Mouse (Mus musculus): ENCODE results near the gene Ly86.
A peak's percentile ranks its signal among the peaks of the same experiment; 100 is the strongest.

Gene Ly86

DNA sequence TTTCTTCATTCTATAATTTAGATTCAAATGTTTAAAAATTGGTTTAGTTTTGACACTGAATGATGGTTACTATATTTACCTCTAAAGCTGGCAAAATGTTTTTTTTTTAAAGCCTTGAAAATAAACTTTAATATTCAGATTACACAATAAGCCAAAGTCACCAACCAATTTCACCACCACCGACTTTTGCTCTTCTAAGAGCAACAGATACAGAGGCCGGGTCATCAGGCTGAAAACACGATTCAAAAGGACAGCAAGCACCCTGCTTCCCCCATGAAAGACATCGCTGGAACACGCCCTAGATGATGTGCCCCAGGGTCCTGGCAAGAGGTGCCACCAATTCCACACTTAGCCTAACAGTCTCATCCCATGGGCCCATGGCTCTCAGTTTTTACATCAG lies 113.5 kb downstream of the Ly86 start:
- no peak for DNase-seq (ENCODE audit: low spot score in 2 of 2)

DNA sequence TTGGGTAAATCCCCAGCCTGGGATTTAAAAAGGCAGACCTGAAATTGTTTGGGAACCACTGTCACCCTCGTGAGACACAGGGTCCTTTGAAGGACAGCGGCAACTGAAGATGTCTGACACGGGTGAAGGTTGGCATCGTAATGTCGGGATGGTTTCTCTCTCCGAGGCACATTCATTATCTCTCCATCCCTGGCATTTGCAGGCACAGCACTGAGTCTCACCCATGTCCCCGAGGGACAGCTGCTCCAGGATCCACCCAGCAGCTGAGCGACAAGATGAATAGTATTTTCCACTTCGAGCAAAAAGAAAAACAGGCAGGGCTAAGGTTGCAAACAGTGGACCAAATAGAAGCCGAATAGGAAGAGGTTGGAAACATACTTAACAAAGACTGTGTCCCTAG lies 114.0 kb downstream of the Ly86 start:
- no peak for DNase-seq (ENCODE audit: low spot score in 2 of 2)

GRCm38 (mm10) chr13:37459957-37460930 lies 115.2 kb downstream of the Ly86 start:
- no peak for DNase-seq (ENCODE audit: low spot score in 2 of 2)

DNA sequence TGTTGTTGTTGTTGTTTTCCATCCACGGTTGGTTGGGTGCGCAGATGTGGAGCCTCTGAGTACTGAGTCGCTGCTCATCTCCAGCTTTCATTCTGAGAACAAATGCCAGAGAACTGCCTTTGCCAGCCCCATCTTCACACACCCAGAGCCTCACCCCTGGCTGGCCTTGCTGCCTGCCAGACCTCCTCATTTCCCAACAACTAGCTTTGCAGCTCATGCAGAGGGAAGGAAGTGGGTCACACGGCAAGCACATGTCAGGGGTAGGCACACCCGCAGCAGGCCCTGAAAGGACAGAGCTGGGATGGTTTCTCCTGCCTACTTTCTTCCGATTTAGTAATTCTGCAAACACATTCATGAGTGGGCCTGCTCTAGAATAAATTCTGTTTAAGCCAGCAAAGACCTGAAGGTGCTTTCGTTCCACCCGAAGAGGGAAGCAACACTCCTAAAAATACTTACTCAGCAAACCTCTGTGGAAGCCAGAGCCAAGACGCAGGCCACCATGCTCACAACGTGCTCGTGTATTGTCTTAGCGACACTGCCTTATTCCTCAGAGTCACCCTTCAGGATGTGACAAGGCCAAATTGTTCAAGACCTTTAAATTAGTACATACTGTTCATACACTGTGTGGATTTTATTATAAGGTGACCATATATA lies 117.2 kb downstream of the Ly86 start:
- no peak for DNase-seq (ENCODE audit: low spot score in 2 of 2)

DNA sequence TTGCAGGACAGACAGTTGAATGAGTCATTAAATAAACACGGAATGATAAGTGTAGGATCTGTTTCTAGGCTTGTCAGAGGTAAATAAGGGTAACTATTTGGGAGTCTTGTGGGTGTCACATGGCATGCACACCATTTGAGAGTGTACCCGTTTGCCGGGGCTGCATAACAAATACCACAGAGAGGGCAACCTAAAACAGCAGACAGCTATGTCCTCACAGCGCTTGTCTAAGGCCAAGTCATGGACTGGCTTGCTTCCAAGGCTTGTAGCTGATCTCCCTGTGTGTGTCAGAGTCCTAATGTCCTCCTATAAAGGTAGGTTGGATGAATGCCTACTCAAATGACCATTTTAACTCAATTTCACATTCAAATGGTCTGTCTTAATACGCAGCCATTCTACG lies 120.7 kb downstream of the Ly86 start:
- DNase-seq (ENCODE audit: low spot score in 2 of 2), result no peak

GRCm38 (mm10) chr13:37467795-37468194 lies 122.8 kb downstream of the Ly86 start:
- DNase-seq (ENCODE audit: low spot score in 2 of 2), result peak; percentile 43 to 66
